Mouse (Mus musculus) R1 (cell line): Measurements from ENCODE around the gene Ifitm2.

ENCODE experiments used
- DNase-seq: peaks from one replicate; pipeline ENCODE4 v3.0.0-alpha.2; 2018; ENCODE audit warnings: low read depth, low spot score

Gene Ifitm2

GRCm38 (mm10) chr7:140907697-140908096 lies 48.1 kb downstream of the Ifitm2 start:
- DNase-seq, result no peak

GRCm38 (mm10) chr7:140907131-140907530 lies 48.7 kb downstream of the Ifitm2 start:
- no peak for DNase-seq

- DNase-seq, result no peak
Measured at GRCm38 (mm10) chr7:140905642-140906081, 50.1 kb downstream of the Ifitm2 start.
